Mouse (Mus musculus) midbrain, embryonic 15.5 days (tissue): ENCODE results near the gene Bdnf. TPM values are rescaled to one million over a fixed set of nuclear protein-coding genes. Genes with fewer than 3 reads are reported as not detected.

ENCODE experiments used
- ATAC-seq: fragments of 200-750 bp; cut with Nextera tagmentation; replicated peaks from 2 replicates; pipeline ENCODE4 v1.8.0; 2017; ENCODE audit warnings: moderate TSS enrichment
- H3K27ac ChIP-seq: fragments of 300-500 bp; sonication (generic); 2 replicates; pipeline ENCODE4 v1.5.1; 2015; ENCODE audit warnings: mild to moderate bottlenecking, inconsistent platforms
- H3K27me3 ChIP-seq: fragments of 300-500 bp; sonication (generic); replicated peaks from 2 replicates; pipeline ENCODE4 v1.6.1; 2015; ENCODE audit warnings: inconsistent platforms
- H3K36me3 ChIP-seq: fragments of 300-500 bp; sonication (generic); replicated peaks from 2 replicates; pipeline ENCODE4 v1.6.1; 2015; ENCODE audit warnings: inconsistent platforms
- H3K4me1 ChIP-seq: fragments of 300-500 bp; sonication (generic); 2 replicates; pipeline ENCODE4 v1.6.1; 2015; ENCODE audit warnings: inconsistent platforms
- H3K4me2 ChIP-seq: fragments of 300-500 bp; sonication (generic); 2 replicates; pipeline ENCODE4 v1.6.1; 2015; ENCODE audit warnings: inconsistent platforms, mild to moderate bottlenecking, moderate library complexity
- H3K4me3 ChIP-seq: fragments of 300-500 bp; sonication (generic); 2 replicates; pipeline ENCODE4 v1.5.1; 2015; ENCODE audit warnings: mild to moderate bottlenecking, inconsistent platforms
- H3K9ac ChIP-seq: fragments of 300-500 bp; sonication (generic); 2 replicates; pipeline ENCODE4 v1.6.1; 2015; ENCODE audit warnings: mild to moderate bottlenecking, inconsistent platforms
- H3K9me3 ChIP-seq: fragments of 300-500 bp; sonication (generic); 2 replicates; pipeline ENCODE4 v1.6.1; 2016; ENCODE audit warnings: inconsistent platforms
- WGBS: fragments of 180-500 bp; shearing (Covaris S2); methylation state at CpG from one replicate; pipeline ENCODE4 v1.1.7; 2015; ENCODE audit warnings: mixed read lengths; 5-methylcytosine and 5-hydroxymethylcytosine counted together
- polyA plus RNA-seq: library from polyadenylated mRNA; unstranded; fragments of >200 nt; fragmentation: Nextera tagmentation; extraction: Ambion mirVana; gene quantifications from 2 replicates; pipeline ENCODE4 v1.2.1, GENCODE M21; 2015

Bdnf gene
- polyA plus RNA-seq, 1 experiment from 2014 or later = 6.8 TPM

DNA sequence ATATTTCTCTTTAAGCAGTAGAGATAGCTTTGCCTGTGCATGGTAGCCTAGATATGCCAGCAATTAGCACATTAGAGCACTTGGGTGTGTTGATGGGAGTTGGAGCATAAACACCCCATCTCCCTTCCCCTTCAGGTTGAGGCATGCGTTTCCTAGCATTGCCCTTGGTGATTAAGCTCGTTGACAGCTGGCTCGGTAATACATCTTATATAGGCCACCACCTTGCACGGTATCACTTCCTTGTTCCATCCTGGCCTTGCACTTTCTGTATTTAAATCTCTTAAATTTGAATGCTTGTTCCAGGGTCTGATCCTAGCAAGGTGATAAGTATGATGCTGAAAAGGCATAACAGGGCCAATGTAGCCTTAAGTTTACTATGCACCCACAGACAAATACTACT, 74.3 kb downstream of the Bdnf start:
- Histone ChIP-seq H3K9ac (no peak overlapping the region), H3K4me2 (no peak overlapping the region), H3K27me3 (no peaks in the 10 kb centered on the region), H3K36me3 (no peaks in the 10 kb centered on the region), H3K27ac (no peak overlapping the region), H3K9me3 (no peaks in the 10 kb centered on the region), H3K4me1 (no peaks in the 10 kb centered on the region), H3K4me3 (no peak overlapping the region)
- WGBS = 91% methylated on average over 4 of the region's 4 CpGs
- ATAC-seq = no peak

DNA sequence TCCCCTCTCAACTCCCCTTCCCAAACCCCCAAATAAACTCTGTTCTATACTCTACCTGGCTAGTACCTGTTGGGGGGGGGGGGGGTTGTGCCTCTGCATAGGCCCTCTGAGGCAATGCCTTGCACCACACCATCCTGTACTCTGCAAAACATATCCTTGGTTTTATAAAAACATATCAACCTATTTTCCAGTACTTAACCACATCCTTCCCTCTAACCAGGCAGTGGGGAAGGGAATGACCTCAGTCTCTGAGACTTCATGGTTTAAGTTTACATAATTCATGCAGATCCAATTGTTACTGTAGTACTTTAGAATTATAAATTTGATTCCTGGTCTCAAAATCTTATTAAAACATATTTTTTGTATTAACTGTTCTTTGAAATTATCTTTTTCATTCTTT, 75.5 kb downstream of the Bdnf start:
- H3K9ac ChIP-seq = no peak overlapping the region
- no peaks in the 10 kb centered on the region for H3K27me3 ChIP-seq
- H3K36me3 ChIP-seq = no peaks in the 10 kb centered on the region
- H3K27ac ChIP-seq = no peak overlapping the region
- no peak overlapping the region for H3K4me3 ChIP-seq
- no peak overlapping the region for H3K4me2 ChIP-seq
- no peaks in the 10 kb centered on the region for H3K9me3 ChIP-seq
- no peaks in the 10 kb centered on the region for H3K4me1 ChIP-seq
- ATAC-seq = no peak

GRCm38 (mm10) chr2:109750484-109750883, 76.0 kb downstream of the Bdnf start:
- Histone ChIP-seq H3K9ac (no peak overlapping the region), H3K4me2 (no peak overlapping the region)
- WGBS = 85% methylated on average over 1 of the region's 1 CpGs

GRCm38 (mm10) chr2:109756305-109756704, 81.8 kb downstream of the Bdnf start:
- no peak overlapping the region for H3K4me3 ChIP-seq
- H3K9me3 ChIP-seq = no peaks in the 10 kb centered on the region
- no peak overlapping the region for H3K27ac ChIP-seq
- ATAC-seq = no peak
- 96% methylated on average over 2 of the region's 2 CpGs for WGBS
- H3K4me1 ChIP-seq = no peaks in the 10 kb centered on the region
- H3K4me2 ChIP-seq = no peak overlapping the region
- no peaks in the 10 kb centered on the region for H3K27me3 ChIP-seq
- H3K9ac ChIP-seq = no peak overlapping the region
- H3K36me3 ChIP-seq = no peaks in the 10 kb centered on the region

More at GRCm38 (mm10) chr2:109750484-109750883, 76.0 kb downstream of the Bdnf start:
- Histone ChIP-seq H3K27me3 (no peaks in the 10 kb centered on the region), H3K4me3 (no peak overlapping the region), H3K4me1 (no peaks in the 10 kb centered on the region), H3K9me3 (no peaks in the 10 kb centered on the region), H3K27ac (no peak overlapping the region), H3K36me3 (no peaks in the 10 kb centered on the region)
- ATAC-seq = no peak

DNA sequence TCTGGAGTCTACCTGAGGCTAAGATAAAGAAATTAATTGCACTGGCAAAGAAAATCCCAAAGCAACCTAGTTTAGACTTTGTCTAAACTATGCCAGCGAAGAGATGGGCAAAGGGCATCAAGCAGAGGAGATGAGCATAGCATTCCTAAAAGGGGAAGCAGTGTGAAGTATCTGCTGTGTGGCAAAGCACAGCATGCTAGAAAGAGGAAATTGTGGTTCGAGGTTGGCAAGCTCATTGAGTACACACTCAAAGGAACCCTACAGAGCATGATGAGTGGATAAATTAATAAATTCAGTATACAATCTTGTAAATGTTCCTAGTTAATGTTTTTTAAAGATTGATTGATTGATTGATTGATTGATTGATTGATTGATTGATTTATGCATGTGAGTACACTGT, 92.3 kb downstream of the Bdnf start:
- Histone ChIP-seq H3K27me3 (no peaks in the 10 kb centered on the region), H3K36me3 (no peaks in the 10 kb centered on the region), H3K4me3 (no peak overlapping the region), H3K27ac (no peak overlapping the region), H3K9me3 (no peaks in the 10 kb centered on the region), H3K9ac (no peak overlapping the region), H3K4me1 (no peaks in the 10 kb centered on the region), H3K4me2 (no peak overlapping the region)
- whole genome bisulfite sequencing = 90% methylated on average over 2 of the region's 2 CpGs
- no peak for ATAC-seq

DNA sequence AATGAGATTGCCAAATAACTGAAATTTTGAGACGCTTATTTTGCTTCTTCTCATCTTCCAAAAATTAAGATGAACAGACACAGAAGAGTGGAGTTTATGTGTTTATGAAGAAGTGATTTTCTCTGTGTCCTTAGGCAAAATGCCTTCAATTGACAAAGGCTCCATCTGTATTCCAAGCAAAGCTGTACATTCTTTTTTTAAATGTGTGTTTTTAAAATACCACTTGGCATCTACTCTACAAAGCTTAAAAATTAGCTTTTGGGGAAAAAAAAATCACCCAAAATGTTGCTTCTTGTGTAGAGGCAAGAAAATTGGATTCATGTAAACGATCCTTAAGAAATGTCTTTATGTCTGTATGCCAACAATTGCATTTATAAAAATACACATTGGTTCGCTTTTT, 94.3 kb downstream of the Bdnf start:
- 91% methylated on average over 3 of the region's 3 CpGs for WGBS
- no peak overlapping the region for H3K27ac ChIP-seq
- no peak overlapping the region for H3K9ac ChIP-seq
- no peaks in the 10 kb centered on the region for H3K36me3 ChIP-seq
- no peaks in the 10 kb centered on the region for H3K9me3 ChIP-seq
- H3K4me3 ChIP-seq = no peak overlapping the region
- ATAC-seq = no peak
- no peaks in the 10 kb centered on the region for H3K4me1 ChIP-seq
- no peak overlapping the region for H3K4me2 ChIP-seq
- no peaks in the 10 kb centered on the region for H3K27me3 ChIP-seq

DNA sequence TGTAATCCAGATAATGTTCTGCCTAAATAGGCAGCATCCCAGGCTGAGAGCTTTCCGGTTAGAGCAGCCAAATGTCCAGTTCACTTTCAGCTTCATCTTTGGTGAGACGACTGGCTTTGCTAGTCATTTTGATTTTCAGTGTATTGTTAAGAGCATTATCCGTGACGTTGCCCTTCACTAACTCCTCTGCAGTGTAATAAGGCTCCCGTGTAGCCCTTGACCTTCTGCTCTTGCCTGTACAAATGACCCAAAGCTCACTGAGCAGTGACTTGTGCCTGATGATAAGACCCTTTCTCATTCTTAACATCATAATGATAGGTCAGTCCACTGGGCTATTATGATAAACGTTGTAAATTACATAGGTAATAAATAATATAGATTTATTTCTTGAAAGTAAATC, 101.9 kb downstream of the Bdnf start:
- Histone ChIP-seq H3K27me3 (no peaks in the 10 kb centered on the region), H3K4me3 (no peak overlapping the region), H3K36me3 (no peaks in the 10 kb centered on the region), H3K4me2 (no peak overlapping the region), H3K27ac (no peak overlapping the region), H3K4me1 (no peaks in the 10 kb centered on the region), H3K9ac (no peak overlapping the region), H3K9me3 (no peaks in the 10 kb centered on the region)
- no peak for ATAC-seq
- WGBS = 40% methylated on average over 6 of the region's 6 CpGs

Other genes starting within 250 kb of the Bdnf start
- 193 and 210 TPM in 2 replicates for gene Lin7c, start 216.2 kb downstream of the Bdnf start, polyA plus RNA-seq
- 7.6 and 8.1 TPM in 2 replicates for gene Lgr4, start 242.9 kb downstream of the Bdnf start, polyA plus RNA-seq